In genomic region chr11:33931836-33932385, GRCm38 (mm10) we compare ENCODE assay signal across 9 mouse cellular contexts. TPM values are rescaled to one million over a fixed set of nuclear protein-coding genes. Genes with fewer than 3 reads are reported as not detected.
DNase-seq lines count a peak whose midpoint lies in the region; ATAC-seq and TF ChIP-seq lines count a peak whose summit lies in the region.
"Had no signal": no experiment of that assay in that cellular context is flagged by ENCODE, and none has a peak within 500 bp of the region (broad histone marks: within the 10 kb centered on the region; RNA-seq: fewer than 3 reads in every experiment).

No protein-coding gene starts in this region.

- ATAC-seq in stomach, embryonic 16.5 days (ENCODE audit: insufficient read depth, low FRiP score) = no peak
- ATAC-seq in midbrain, embryonic 15.5 days (replicated peaks) = no peak

- peak overlapping the region; percentile 23; the same call in 1 of the 2 replicates for H3K4me2 ChIP-seq in stomach, embryonic 16.5 days (ENCODE audit: low read depth, low read length)
- no peak overlapping the region for H3K4me2 ChIP-seq in midbrain, embryonic 15.5 days
- H3K4me2 ChIP-seq: hindbrain, embryonic 15.5 days had no signal

- H3K4me1 ChIP-seq in kidney, adult 2 months (ENCODE audit: control insufficient read depth, insufficient read depth, low read length) = no peaks in the 10 kb centered on the region
- H3K4me1 ChIP-seq in stomach, embryonic 16.5 days (ENCODE audit: control insufficient read depth, insufficient read depth, low read length) = peaks cover 9% of the 10 kb centered on the region; the same call in 1 of the 2 replicates
- H3K4me1 ChIP-seq in midbrain, embryonic 15.5 days = peaks cover 4% of the 10 kb centered on the region; the same call in 1 of the 2 replicates

- H3K27me3 ChIP-seq in kidney, adult 2 months (replicated peaks; ENCODE audit: control insufficient read depth, insufficient read depth, low read length) = no peaks in the 10 kb centered on the region
- no peaks in the 10 kb centered on the region for H3K27me3 ChIP-seq in stomach, embryonic 16.5 days (ENCODE audit: control insufficient read depth, insufficient read depth, low read length)
- no peaks in the 10 kb centered on the region for H3K27me3 ChIP-seq in midbrain, embryonic 15.5 days (replicated peaks)
- H3K27me3 ChIP-seq: hindbrain, embryonic 15.5 days had no signal

- H3K27ac ChIP-seq in gastrocnemius, adult 2 months = no peak overlapping the region
- no peak overlapping the region for H3K27ac ChIP-seq in kidney, adult 2 months (ENCODE audit: insufficient read depth, low read depth, low read length)
- no peak overlapping the region for H3K27ac ChIP-seq in stomach, embryonic 16.5 days (ENCODE audit: low read length)
- H3K27ac ChIP-seq in midbrain, embryonic 15.5 days = no peak overlapping the region
- H3K27ac ChIP-seq: hindbrain, embryonic 15.5 days had no signal

- no peak overlapping the region for H3K9ac ChIP-seq in stomach, embryonic 16.5 days (ENCODE audit: low read length)
- H3K9ac ChIP-seq in midbrain, embryonic 15.5 days = no peak overlapping the region
- H3K9ac ChIP-seq: hindbrain, embryonic 15.5 days had no signal

- no peak for TF ChIP-seq POLR2A in kidney, adult 2 months (IDR thresholded peaks at IDR 0.05; ENCODE audit: low read depth, low read length)

- DNase-seq in gastrocnemius, adult 2 months = peak; percentile 50
- DNase-seq in gastrocnemius, postnatal 36 days = no peak
- peak; percentile 47 for DNase-seq in adrenal gland, postnatal 14 days
- peak; percentile 53 for DNase-seq in kidney, adult 2 months
- peak; percentile 24 for DNase-seq in lung, postnatal 25 days (ENCODE audit: low spot score)
- no peak for DNase-seq in ovary, postnatal 10 days (ENCODE audit: low spot score)

- no peak for TF ChIP-seq CTCF in gastrocnemius, adult 2 months (IDR thresholded peaks at IDR 0.05)
- TF ChIP-seq CTCF in kidney, adult 2 months (conservative IDR thresholded peaks at IDR 0.05; ENCODE audit: insufficient read depth, insufficient read length, low read depth, low read length) = no peak

- intact Hi-C loops in gastrocnemius, adult 2 months (cut with DNase I) = no loop called here
- intact Hi-C loops in gastrocnemius, postnatal 36 days (cut with DNase I) = no loop called here

- H3K9me3 ChIP-seq in stomach, embryonic 16.5 days (replicated peaks; ENCODE audit: control insufficient read depth, low read length) = no peaks in the 10 kb centered on the region
- H3K9me3 ChIP-seq in midbrain, embryonic 15.5 days = no peaks in the 10 kb centered on the region
- H3K9me3 ChIP-seq: hindbrain, embryonic 15.5 days had no signal

- no peaks in the 10 kb centered on the region for H3K36me3 ChIP-seq in kidney, adult 2 months (ENCODE audit: control insufficient read depth, insufficient read depth, low read length)
- H3K36me3 ChIP-seq in stomach, embryonic 16.5 days (ENCODE audit: control insufficient read depth, insufficient read depth, low read length) = no peaks in the 10 kb centered on the region
- no peaks in the 10 kb centered on the region for H3K36me3 ChIP-seq in midbrain, embryonic 15.5 days (replicated peaks)
- H3K36me3 ChIP-seq: hindbrain, embryonic 15.5 days had no signal

- WGBS in kidney, adult 2 months = 14% methylated on average over 9 of the region's 10 CpGs
- WGBS in stomach, embryonic 16.5 days = 8% methylated on average over 10 of the region's 10 CpGs
- WGBS in midbrain, embryonic 15.5 days = 12% methylated on average over 8 of the region's 10 CpGs

- peak overlapping the region; percentile 54 for H3K4me3 ChIP-seq in gastrocnemius, adult 2 months
- H3K4me3 ChIP-seq in kidney, adult 2 months (ENCODE audit: insufficient read depth, low read depth, low read length) = 0 out of 2 replicates have a peak overlapping the region, but pooled peaks have one; percentile 5
- no peak overlapping the region for H3K4me3 ChIP-seq in stomach, embryonic 16.5 days (replicated peaks; ENCODE audit: low read length)
- no peak overlapping the region for H3K4me3 ChIP-seq in midbrain, embryonic 15.5 days
- H3K4me3 ChIP-seq: hindbrain, embryonic 15.5 days had no signal

RNA-seq across cellular contexts. Expression of gene Kcnmb1, which starts 30.9 kb away (rescaled TPM):
- under 1 TPM; 0.17 to 0.23 TPM for total RNA-seq in gastrocnemius, adult 2 months (2021)
- total RNA-seq in gastrocnemius, postnatal 36 days (2021) = under 1 TPM; 0.10 TPM
- total RNA-seq in adrenal gland, postnatal 14 days (2021) = 0.11 and 0.38 TPM in 2 replicates
- polyA plus RNA-seq in kidney, adult 2 months (2012; rRNA removed) = 0.96 and 0.97 TPM in 2 replicates
- 2.6 and 2.9 TPM in 2 replicates for polyA plus RNA-seq in stomach, embryonic 16.5 days (2015; fragmentation: Nextera tagmentation; extraction: Ambion mirVana)
- polyA plus RNA-seq in midbrain, embryonic 15.5 days (2015; fragmentation: Nextera tagmentation; extraction: Ambion mirVana) = 0.20 and 0.21 TPM in 2 replicates

Comparison
In these comparisons a context has a peak if more than half of its experiments do, and no peak if none do; other contexts are left out.
1. DNase-seq: peak in gastrocnemius, adult 2 months (single experiment), adrenal gland, postnatal 14 days (single experiment), kidney, adult 2 months (single experiment) and lung, postnatal 25 days (single experiment); none in gastrocnemius, postnatal 36 days (0 of 2) and ovary, postnatal 10 days (single experiment).
2. H3K4me3 ChIP-seq: peak in gastrocnemius, adult 2 months (single experiment) and kidney, adult 2 months (single experiment); none in stomach, embryonic 16.5 days (single experiment) and midbrain, embryonic 15.5 days (single experiment).